Mouse (Mus musculus): ENCODE data around the gene Fgfr2.

Gene Fgfr2

DNA sequence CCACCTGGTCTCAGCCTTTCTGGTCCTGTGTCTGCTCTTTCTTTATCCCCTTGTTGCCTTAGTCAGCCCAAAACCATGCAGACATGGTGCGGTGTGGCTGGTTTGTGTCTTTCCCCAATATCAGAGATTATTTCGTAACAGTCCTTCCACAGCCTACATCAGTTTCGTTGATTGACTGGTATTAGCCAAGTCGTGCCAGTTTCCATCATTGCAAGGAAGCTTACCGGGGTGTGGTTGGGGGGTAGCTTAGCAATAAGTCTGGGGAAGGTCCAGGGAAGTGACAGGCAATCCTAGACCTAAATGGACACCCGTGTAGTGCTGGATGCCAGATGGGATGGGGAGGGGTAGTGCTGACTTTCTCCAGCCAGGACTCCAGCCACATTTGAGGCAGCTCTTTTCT, 1097.6 kb downstream of the Fgfr2 start:
- TF ChIP-seq GATA4 (IDR thresholded peaks at IDR 0.05; ENCODE audit: insufficient replicate concordance, low read length) = no peak

GRCm38 (mm10) chr7:132015933-132016332, 1107.2 kb downstream of the Fgfr2 start:
- TF ChIP-seq GATA4 (IDR thresholded peaks at IDR 0.05; ENCODE audit: insufficient replicate concordance, low read length) = no peak

- TF ChIP-seq GATA4 (IDR thresholded peaks at IDR 0.05; ENCODE audit: insufficient replicate concordance, low read length) = no peak
These were observed 1108.0 kb downstream of the Fgfr2 start for GRCm38 (mm10) chr7:132015193-132015592.

DNA sequence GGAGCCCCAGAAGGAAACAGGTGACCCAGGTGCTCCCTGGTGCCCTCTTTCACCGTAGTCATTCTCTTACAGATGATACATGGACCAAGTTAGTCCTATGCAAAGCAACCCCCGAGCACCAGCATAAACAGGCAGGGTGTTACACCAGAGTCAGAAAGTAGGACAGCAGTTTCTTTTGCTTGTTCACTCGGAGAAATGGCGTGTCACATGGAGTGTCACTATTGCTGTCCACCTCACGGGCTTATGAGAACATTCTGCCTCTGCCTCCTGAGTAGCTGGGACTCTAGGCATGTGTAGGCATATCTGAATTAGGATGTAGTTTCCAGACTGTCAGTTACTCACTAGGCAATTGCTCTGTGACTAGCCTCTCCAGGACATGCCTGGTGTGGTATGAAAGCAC, 1109.2 kb downstream of the Fgfr2 start:
- TF ChIP-seq GATA4 (IDR thresholded peaks at IDR 0.05; ENCODE audit: insufficient replicate concordance, low read length) = no peak

- TF ChIP-seq GATA4 (IDR thresholded peaks at IDR 0.05; ENCODE audit: insufficient replicate concordance, low read length) = no peak
These were observed 1110.0 kb downstream of the Fgfr2 start for GRCm38 (mm10) chr7:132012969-132013679.

DNA sequence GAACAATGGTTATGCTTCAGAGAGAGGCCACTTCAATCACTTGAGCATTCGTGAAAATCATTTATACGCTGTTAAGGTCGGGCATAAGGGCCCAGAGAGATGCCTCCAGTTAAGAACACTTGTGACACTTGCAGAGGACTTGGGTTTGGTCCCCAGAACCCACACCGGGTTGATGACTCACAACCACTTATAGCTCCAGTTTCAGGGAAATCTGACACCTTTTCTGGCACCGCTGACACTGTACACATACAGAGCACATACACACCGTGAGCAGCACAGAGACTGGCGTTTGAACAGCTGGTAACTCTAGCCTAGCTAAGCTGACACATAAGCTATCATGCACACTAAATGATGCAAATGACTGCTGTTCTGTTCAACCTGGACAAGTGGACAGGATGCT, 1114.1 kb downstream of the Fgfr2 start:
- TF ChIP-seq GATA4 (IDR thresholded peaks at IDR 0.05; ENCODE audit: insufficient replicate concordance, low read length) = no peak

GRCm38 (mm10) chr7:132005996-132006696, 1117.0 kb downstream of the Fgfr2 start:
- TF ChIP-seq GATA4 (IDR thresholded peaks at IDR 0.05; ENCODE audit: insufficient replicate concordance, low read length) = no peak

DNA sequence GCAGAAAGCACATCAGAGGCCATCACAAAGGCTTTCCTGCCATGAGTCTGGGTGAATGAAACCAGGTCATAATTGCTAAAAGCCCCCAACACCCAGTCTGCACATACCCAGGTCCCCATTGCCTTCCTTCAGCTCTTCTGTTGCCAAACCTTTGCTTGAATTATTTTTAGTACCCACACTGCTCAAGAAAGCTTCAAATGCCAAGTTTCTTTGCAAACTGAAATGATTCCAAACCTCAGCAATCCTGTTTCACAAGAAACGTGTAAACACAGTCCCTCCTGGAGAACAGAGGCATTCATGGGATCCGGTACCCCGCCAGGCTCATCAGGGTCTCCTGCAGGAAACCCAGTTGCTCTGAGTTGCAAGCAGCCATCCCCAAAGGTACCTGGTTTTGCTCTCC, 1130.3 kb downstream of the Fgfr2 start:
- TF ChIP-seq GATA4 (IDR thresholded peaks at IDR 0.05; ENCODE audit: insufficient replicate concordance, low read length) = no peak

- TF ChIP-seq GATA4 (IDR thresholded peaks at IDR 0.05; ENCODE audit: insufficient replicate concordance, low read length) = no peak
These were observed 1130.9 kb downstream of the Fgfr2 start for GRCm38 (mm10) chr7:131992226-131992625.

DNA sequence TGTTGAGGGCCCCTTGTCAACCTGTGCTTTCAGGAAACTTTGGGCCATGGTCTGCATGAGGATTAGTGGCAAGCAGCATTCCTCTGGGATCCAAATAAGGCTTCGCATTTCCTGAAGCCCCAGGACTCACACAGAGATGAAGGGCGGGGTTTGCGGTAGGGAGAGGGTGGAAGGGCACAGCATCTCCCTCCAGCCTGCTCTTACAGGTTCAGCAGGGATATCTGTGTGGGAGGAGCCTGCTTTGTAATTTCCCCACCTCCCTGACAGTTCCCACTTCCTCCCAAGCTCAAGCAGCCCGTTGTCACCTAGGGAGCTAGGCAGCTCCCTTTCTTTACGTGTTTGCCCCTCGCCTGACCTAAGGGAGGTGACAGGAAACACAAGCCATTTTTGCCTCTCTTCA, 1134.1 kb downstream of the Fgfr2 start:
- TF ChIP-seq GATA4 (IDR thresholded peaks at IDR 0.05; ENCODE audit: insufficient replicate concordance, low read length) = no peak

DNA sequence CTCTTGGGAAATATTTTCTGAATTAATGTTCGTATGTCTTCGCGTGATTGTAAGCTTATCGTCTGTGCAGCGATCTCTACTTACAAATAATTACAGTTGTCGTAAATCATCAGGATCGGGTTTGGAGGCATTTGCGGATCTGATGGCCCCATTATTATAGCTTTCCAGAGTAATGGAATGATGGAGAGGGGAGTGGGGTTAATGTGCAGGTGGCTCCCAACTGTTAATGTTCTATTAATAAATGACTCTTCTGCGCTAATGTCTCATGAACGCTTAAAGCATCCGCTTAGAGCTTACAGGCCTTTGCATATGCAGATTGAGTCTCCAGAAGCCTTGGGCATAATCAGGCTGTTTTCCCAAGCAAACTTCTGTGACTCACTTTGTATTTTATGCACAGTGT, 1144.5 kb downstream of the Fgfr2 start:
- no peak for TF ChIP-seq GATA4 (IDR thresholded peaks at IDR 0.05; ENCODE audit: insufficient replicate concordance, low read length)

GRCm38 (mm10) chr7:131975867-131976266, 1147.3 kb downstream of the Fgfr2 start:
- no peak for TF ChIP-seq GATA4 (IDR thresholded peaks at IDR 0.05; ENCODE audit: insufficient replicate concordance, low read length)

DNA sequence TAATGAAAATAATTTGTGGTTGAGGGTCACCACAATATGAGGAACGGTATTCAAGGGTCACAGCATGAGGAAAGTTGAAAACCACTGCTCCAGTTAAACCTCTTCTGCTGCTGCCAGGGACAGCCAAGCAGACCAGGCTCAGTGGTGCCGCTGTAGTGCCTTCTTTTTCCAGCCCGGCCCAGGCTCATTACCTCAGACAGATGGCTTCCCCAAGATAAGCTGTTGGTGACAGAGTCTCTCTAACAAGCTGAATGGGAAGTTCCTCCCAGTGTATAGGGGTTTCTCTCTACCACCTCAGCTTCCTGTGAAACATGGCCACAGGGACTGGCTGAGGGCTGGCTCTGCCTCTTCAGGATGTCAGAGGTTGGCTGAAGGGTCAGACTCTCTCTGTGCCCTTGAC, 1152.9 kb downstream of the Fgfr2 start:
- no peak for TF ChIP-seq GATA4 (IDR thresholded peaks at IDR 0.05; ENCODE audit: insufficient replicate concordance, low read length)

- no peak for TF ChIP-seq GATA4 (IDR thresholded peaks at IDR 0.05; ENCODE audit: insufficient replicate concordance, low read length)
These were observed 1156.1 kb downstream of the Fgfr2 start for GRCm38 (mm10) chr7:131966916-131967494.

GRCm38 (mm10) chr7:131966023-131966915, 1156.9 kb downstream of the Fgfr2 start, which contains the start of gene Gpr26:
Gpr26 (plus strand) TSS chr7:131966460.
- no peak for TF ChIP-seq GATA4 (IDR thresholded peaks at IDR 0.05; ENCODE audit: insufficient replicate concordance, low read length)
